Mouse (Mus musculus): ENCODE measurements around the gene Slc6a4. TPM values are rescaled to one million over a fixed set of nuclear protein-coding genes. Genes with fewer than 3 reads are reported as not detected.

Slc6a4 gene
- total and polyA plus RNA-seq, 3 experiments: not detected

- H3K9ac ChIP-seq (ENCODE audit: control insufficient read depth, low read depth, low read length, poor library complexity, severe bottlenecking): no peak overlapping the region
- peaks cover 20 to 26% of the 10 kb centered on the region in 2 experiments for H3K4me1 ChIP-seq (ENCODE audit: control insufficient read depth in 1 of 2, insufficient read depth in 2 of 2, low read length in 2 of 2)
- peaks cover under 1 to 42% of the 10 kb centered on the region in 2 experiments for H3K36me3 ChIP-seq (ENCODE audit: control insufficient read depth in 1 of 2, insufficient read depth in 2 of 2, low read length in 2 of 2)
- TF ChIP-seq ZMIZ1 (IDR thresholded peaks at IDR 0.05; ENCODE audit: low read depth, low read length) (no peak), POLR2AphosphoS2 (IDR thresholded peaks at IDR 0.05; ENCODE audit: low read length) (no peak), POLR2AphosphoS5 (IDR thresholded peaks at IDR 0.05; ENCODE audit: borderline replicate concordance, low read depth, low read length) (no peak), SIN3A (IDR thresholded peaks at IDR 0.05; ENCODE audit: low read length) (peak; percentile 35), JUND (IDR thresholded peaks at IDR 0.05; ENCODE audit: low read depth, low read length) (no peak), USF2 (IDR thresholded peaks at IDR 0.05; ENCODE audit: borderline replicate concordance in 1 of 2, insufficient read depth in 1 of 2, low read depth in 1 of 2, low read length in 2 of 2) (no peak), ELF1 (IDR thresholded peaks at IDR 0.05; ENCODE audit: low read depth, low read length) (0 out of 2 replicates have a peak, but pooled peaks have one; percentile 29), MEF2A (IDR thresholded peaks at IDR 0.05; ENCODE audit: extremely low read depth, insufficient replicate concordance, low read depth, low read length, poor library complexity, severe bottlenecking) (no peak), MAFK (IDR thresholded peaks at IDR 0.05; ENCODE audit: borderline replicate concordance, low read depth, low read length) (no peak), USF1 (IDR thresholded peaks at IDR 0.05; ENCODE audit: low read depth, low read length) (no peak), TCF12 (IDR thresholded peaks at IDR 0.05; ENCODE audit: low read depth, low read length) (no peak), NRF1 (IDR thresholded peaks at IDR 0.05; ENCODE audit: insufficient read depth, low read depth, low read length, poor library complexity, severe bottlenecking) (no peak), RAD21 (IDR thresholded peaks at IDR 0.05; ENCODE audit: low read depth, low read length) (no peak), ETS1 (IDR thresholded peaks at IDR 0.05; ENCODE audit: low read depth, low read length) (0 out of 2 replicates have a peak, but pooled peaks have one; percentile 32), ZKSCAN1 (IDR thresholded peaks at IDR 0.05; ENCODE audit: low read depth, low read length) (no peak), RCOR1 (IDR thresholded peaks at IDR 0.05; ENCODE audit: low read depth, low read length) (no peak; the same call in 1 of the 2 replicates), BHLHE40 (IDR thresholded peaks at IDR 0.05; ENCODE audit: borderline replicate concordance, low read depth, low read length) (no peak), MAZ (IDR thresholded peaks at IDR 0.05; ENCODE audit: low read depth, low read length) (no peak), NELFE (IDR thresholded peaks at IDR 0.05; ENCODE audit: low read depth, low read length) (no peak), MYB (IDR thresholded peaks at IDR 0.05; ENCODE audit: low read depth, low read length) (no peak), GATA1 (IDR thresholded peaks at IDR 0.05; ENCODE audit: low read depth, low read length) (no peak), MAX (IDR thresholded peaks at IDR 0.05; ENCODE audit: low read length) (peak; percentile 72; the same call in 1 of the 2 replicates), EP300 (IDR thresholded peaks at IDR 0.05; ENCODE audit: low read depth in 1 of 2, low read length in 2 of 2) (peak in 1 of 2 experiments; percentile 47; a peak in 2 of 4 replicates), CTCF (IDR thresholded peaks at IDR 0.05 in 2 of 3, conservative IDR thresholded peaks at IDR 0.05 in 1 of 3; ENCODE audit: control insufficient read depth in 1 of 3, insufficient read depth in 1 of 3, low read depth in 2 of 3, low read length in 3 of 3, poor library complexity in 1 of 3, severe bottlenecking in 1 of 3) (no peak), MXI1 (IDR thresholded peaks at IDR 0.05; ENCODE audit: low read depth, low read length) (peak; percentile 43; the same call in 1 of the 2 replicates), GABPA (IDR thresholded peaks at IDR 0.05; ENCODE audit: low read depth, low read length) (no peak), KAT2A (conservative IDR thresholded peaks at IDR 0.05; ENCODE audit: low read depth, low read length) (no peak), SMC3 (IDR thresholded peaks at IDR 0.05; ENCODE audit: low read depth, low read length) (no peak), MYC (IDR thresholded peaks at IDR 0.05; ENCODE audit: low read depth, low read length) (0 out of 2 replicates have a peak, but pooled peaks have one; percentile 22), TAL1 (IDR thresholded peaks at IDR 0.05; ENCODE audit: low read length) (peak; percentile 8; the same call in 1 of the 2 replicates), CHD2 (IDR thresholded peaks at IDR 0.05; ENCODE audit: low read length) (no peak), E2F4 (IDR thresholded peaks at IDR 0.05; ENCODE audit: borderline replicate concordance, low read depth, low read length) (no peak), TBP (IDR thresholded peaks at IDR 0.05; ENCODE audit: low read depth, low read length) (peak; percentile 90), UBTF (IDR thresholded peaks at IDR 0.05; ENCODE audit: borderline replicate concordance, insufficient read depth, low read depth, low read length) (no peak), ZC3H11A (IDR thresholded peaks at IDR 0.05; ENCODE audit: low read depth, low read length) (no peak), HCFC1 (IDR thresholded peaks at IDR 0.05; ENCODE audit: low read depth, low read length) (no peak)
Measured at GRCm38 (mm10) chr11:76981570-76982141, 16.7 kb upstream of the Slc6a4 start.

More at GRCm38 (mm10) chr11:76981570-76982141, 16.7 kb upstream of the Slc6a4 start:
- H3K27ac ChIP-seq (ENCODE audit: control insufficient read depth, low read depth, low read length): peak overlapping the region; percentile 6; the same call in 1 of the 2 replicates
- H3K79me2 ChIP-seq (ENCODE audit: control insufficient read depth, insufficient read depth, low read length, poor library complexity): no peaks in the 10 kb centered on the region
- H3K4me3 ChIP-seq (ENCODE audit: control insufficient read depth in 1 of 2, insufficient read depth in 1 of 2, low read depth in 2 of 2, low read length in 2 of 2): no peak overlapping the region
- no peaks in the 10 kb centered on the region for H3K9me3 ChIP-seq (replicated peaks; ENCODE audit: insufficient read depth, low read length)
- DNase-seq (ENCODE audit: low read depth, low spot score): peak; percentile 86
- H3K27me3 ChIP-seq (ENCODE audit: control insufficient read depth in 1 of 2, insufficient read depth in 2 of 2, low read length in 2 of 2): no peaks in the 10 kb centered on the region
